Comparison of ENCODE assay signal across 31 mouse cellular contexts in the genomic region with DNA sequence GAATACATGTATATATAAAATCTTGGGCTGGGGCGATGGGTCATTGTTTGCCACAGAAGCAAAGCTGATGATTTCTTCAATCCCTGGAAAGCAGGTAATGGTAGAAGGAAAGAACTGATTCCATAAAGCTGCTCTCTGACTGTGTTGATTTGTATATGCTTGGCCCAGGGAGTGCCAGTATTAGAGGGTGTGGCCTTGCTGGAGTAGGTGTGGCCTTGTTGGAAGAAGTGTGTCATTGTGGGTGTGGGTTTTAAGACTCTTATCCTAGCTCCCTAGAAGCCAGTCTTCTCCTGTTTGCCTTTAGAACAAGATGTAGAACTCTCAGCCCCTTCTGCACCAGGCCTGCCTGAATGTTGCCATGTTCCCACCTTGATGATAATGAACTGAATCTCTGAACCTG. TPM values are rescaled to one million over a fixed set of nuclear protein-coding genes. Genes with fewer than 3 reads are reported as not detected.
A peak's percentile ranks its signal among the peaks of the same experiment; 100 is the strongest.
DNase-seq lines count a peak whose midpoint lies in the region; ATAC-seq and TF ChIP-seq lines count a peak whose summit lies in the region.
"Had no signal": no experiment of that assay in that cellular context is flagged by ENCODE, and none has a peak within 500 bp of the region (broad histone marks: within the 10 kb centered on the region; RNA-seq: fewer than 3 reads in every experiment).

No protein-coding gene starts in this region.

- no peaks in the 10 kb centered on the region; the same call in 1 of the 2 replicates for H3K27me3 ChIP-seq in liver, embryonic 12.5 days (replicated peaks)
- H3K27me3 ChIP-seq in liver, postnatal 0 days (ENCODE audit: insufficient read depth, low read length) = no peaks in the 10 kb centered on the region
- H3K27me3 ChIP-seq: embryonic facial prominence, embryonic 13.5 days; forebrain, embryonic 12.5 days; heart, embryonic 13.5 days; Patski had no signal

- H3K9me3 ChIP-seq in liver, embryonic 12.5 days (replicated peaks) = no peaks in the 10 kb centered on the region
- no peaks in the 10 kb centered on the region for H3K9me3 ChIP-seq in liver, postnatal 0 days (ENCODE audit: low read length)
- H3K9me3 ChIP-seq: embryonic facial prominence, embryonic 10.5 days; embryonic facial prominence, embryonic 13.5 days; forebrain, embryonic 12.5 days; heart, embryonic 10.5 days; heart, embryonic 13.5 days had no signal

- H3K4me2 ChIP-seq in liver, embryonic 12.5 days = no peak overlapping the region
- H3K4me2 ChIP-seq in liver, postnatal 0 days (ENCODE audit: low read depth, low read length) = no peak overlapping the region
- H3K4me2 ChIP-seq: embryonic facial prominence, embryonic 13.5 days; forebrain, embryonic 12.5 days; heart, embryonic 13.5 days; hindbrain, embryonic 14.5 days had no signal

- no peaks in the 10 kb centered on the region for H3K36me3 ChIP-seq in liver, embryonic 12.5 days
- H3K36me3 ChIP-seq in liver, postnatal 0 days (replicated peaks; ENCODE audit: insufficient read depth, low read length) = no peaks in the 10 kb centered on the region
- H3K36me3 ChIP-seq: embryonic facial prominence, embryonic 10.5 days; embryonic facial prominence, embryonic 13.5 days; forebrain, embryonic 12.5 days; heart, embryonic 10.5 days; heart, embryonic 13.5 days had no signal

- TF ChIP-seq CTCF in liver, postnatal 0 days (IDR thresholded peaks at IDR 0.05; ENCODE audit: low read depth) = no peak

- H3K4me1 ChIP-seq in liver, embryonic 12.5 days = no peaks in the 10 kb centered on the region
- H3K4me1 ChIP-seq in liver, postnatal 0 days (ENCODE audit: insufficient read depth) = no peaks in the 10 kb centered on the region

- H3K27ac ChIP-seq in liver, embryonic 12.5 days = no peak overlapping the region
- H3K27ac ChIP-seq in liver, postnatal 0 days (ENCODE audit: low read depth) = no peak overlapping the region
- H3K27ac ChIP-seq: embryonic facial prominence, embryonic 10.5 days; embryonic facial prominence, embryonic 13.5 days; forebrain, embryonic 12.5 days; heart, embryonic 10.5 days; heart, embryonic 13.5 days; hindbrain, embryonic 14.5 days; hindbrain, postnatal 0 days had no signal

- WGBS in liver, embryonic 12.5 days (ENCODE audit: insufficient replicate concordance) = 85% methylated on average over 1 of the region's 1 CpGs
- 92% methylated on average over 1 of the region's 1 CpGs for WGBS in liver, postnatal 0 days (ENCODE audit: insufficient replicate concordance)

- ATAC-seq in liver, embryonic 12.5 days = peak; percentile 60; the same call in 1 of the 2 replicates
- no peak for ATAC-seq in liver, postnatal 0 days
- ATAC-seq: activated CD4-positive, CD25-positive, alpha-beta regulatory T cell, adult 4 months; forebrain, embryonic 16.5 days; hindbrain, postnatal 0 days; inflammation-experienced regulatory T-cells, adult 6 months; intestine, embryonic 16.5 days had no signal

- no peak overlapping the region for H3K9ac ChIP-seq in liver, embryonic 12.5 days
- no peak overlapping the region for H3K9ac ChIP-seq in liver, postnatal 0 days (replicated peaks)
- H3K9ac ChIP-seq: embryonic facial prominence, embryonic 13.5 days; forebrain, embryonic 12.5 days; heart, embryonic 13.5 days; hindbrain, embryonic 14.5 days had no signal

- DNase-seq in liver, postnatal 0 days = no peak
- peak; percentile 15 for DNase-seq in 3T3-L1 (ENCODE audit: low read depth, low spot score)
- peak; percentile 34 for DNase-seq in ZHBTc4 (ENCODE audit: low read depth, low spot score)
- DNase-seq in urinary bladder, adult 2 months (ENCODE audit: low spot score) = no peak
- no peak for DNase-seq in heart, adult 18-20 months
- no peak for DNase-seq in ovary, postnatal 14 days (ENCODE audit: low spot score)
- DNase-seq: adrenal gland, adult 8-10 months; adrenal gland, postnatal 25 days; cerebellum, adult 11 months; cerebellum, adult 2 months; cerebellum, adult 9-11 months; cerebellum, postnatal 25 days; embryo, embryonic 11 days; gastrocnemius, postnatal 10 days; gastrocnemius, postnatal 36 days; heart, postnatal 14 days; heart, postnatal 4 days had no signal

- no peak overlapping the region for H3K4me3 ChIP-seq in liver, embryonic 12.5 days
- no peak overlapping the region for H3K4me3 ChIP-seq in liver, postnatal 0 days (ENCODE audit: low read depth, low read length)
- H3K4me3 ChIP-seq: embryonic facial prominence, embryonic 10.5 days; embryonic facial prominence, embryonic 13.5 days; erythroblast, embryonic 14.5 days; forebrain, embryonic 12.5 days; heart, embryonic 10.5 days; heart, embryonic 13.5 days had no signal

- TF ChIP-seq EP300 in liver, postnatal 0 days (IDR thresholded peaks at IDR 0.05; ENCODE audit: low read depth) = no peak

RNA-seq across cellular contexts. Expression of gene 1700025G04Rik, which starts 15.3 kb away (rescaled TPM):
- 4.5 and 5.7 TPM in 2 replicates for polyA plus RNA-seq in liver, embryonic 12.5 days (2016; fragmentation: Nextera tagmentation; extraction: Ambion mirVana)
- 3.0 and 4.0 TPM in 2 replicates for polyA plus RNA-seq in liver, postnatal 0 days (2015; fragmentation: Nextera tagmentation; extraction: Ambion mirVana)
- polyA plus RNA-seq in urinary bladder, adult 2 months (2012; rRNA removed) = 17.4 and 20.1 TPM in 2 replicates
- total RNA-seq in heart, adult 18-20 months (2021) = 10 to 100 TPM; 38.9 to 41.0 TPM

Comparison
In these comparisons a context has a peak if more than half of its experiments do, and no peak if none do; other contexts are left out.
1. DNase-seq: peak in 3T3-L1 (single experiment) and ZHBTc4 (single experiment); none in liver, postnatal 0 days (single experiment), urinary bladder, adult 2 months (single experiment), heart, adult 18-20 months (0 of 2) and ovary, postnatal 14 days (single experiment).